Mouse (Mus musculus): ENCODE measurements at regions not wholly inside any gene's neighbourhood (a gene's known extent, or its start where the extent isn't known, plus 50 kb on each side); places are given as distances from the start of the nearest gene placed in this dataset.

- DNase-seq (ENCODE audit: low spot score) (no peak), ATAC-seq (ENCODE audit: low FRiP score, low TSS enrichment) (no peak)
- TF ChIP-seq EP300 (optimal IDR thresholded peaks at IDR 0.05), result no peak
- no peak for TF ChIP-seq CTCF (IDR thresholded peaks at IDR 0.05; ENCODE audit: low read depth)
- Histone ChIP-seq H3K27me3 (ENCODE audit: control insufficient read depth, insufficient read depth, low read length) (no peaks in the 10 kb centered on the region), H3K9ac (ENCODE audit: low read length) (no peak overlapping the region), H3K36me3 (ENCODE audit: control insufficient read depth, insufficient read depth, low read length) (no peaks in the 10 kb centered on the region), H3K4me1 (replicated peaks; ENCODE audit: control insufficient read depth, insufficient read depth) (no peaks in the 10 kb centered on the region), H3K27ac (replicated peaks) (no peak overlapping the region), H3K9me3 (ENCODE audit: control insufficient read depth, low read length) (no peaks in the 10 kb centered on the region), H3K4me2 (replicated peaks; ENCODE audit: low read depth) (no peak overlapping the region), H3K4me3 (ENCODE audit: low read depth, low read length) (no peak overlapping the region)
- 76% methylated on average over 1 of the region's 1 CpGs for WGBS
Measured at GRCm38 (mm10) chr10:66187038-66187437, 908.9 kb upstream of the Jmjd1c start.

- H3K4me3 ChIP-seq (ENCODE audit: low read depth, low read length), result no peak overlapping the region
- H3K4me1 ChIP-seq (replicated peaks; ENCODE audit: control insufficient read depth, insufficient read depth), result no peaks in the 10 kb centered on the region
- no peak for TF ChIP-seq CTCF (IDR thresholded peaks at IDR 0.05; ENCODE audit: low read depth)
- no peak for DNase-seq (ENCODE audit: low spot score)
- ATAC-seq (ENCODE audit: low FRiP score, low TSS enrichment), result no peak
- H3K4me2 ChIP-seq (replicated peaks; ENCODE audit: low read depth), result no peak overlapping the region
- WGBS, result 51% methylated on average over 4 of the region's 4 CpGs
- no peak overlapping the region for H3K27ac ChIP-seq (replicated peaks)
- H3K9ac ChIP-seq (ENCODE audit: low read length), result no peak overlapping the region
- H3K9me3 ChIP-seq (ENCODE audit: control insufficient read depth, low read length), result no peaks in the 10 kb centered on the region
- H3K36me3 ChIP-seq (ENCODE audit: control insufficient read depth, insufficient read depth, low read length), result no peaks in the 10 kb centered on the region
- no peaks in the 10 kb centered on the region for H3K27me3 ChIP-seq (ENCODE audit: control insufficient read depth, insufficient read depth, low read length)
Measured at GRCm38 (mm10) chr10:66201115-66201514, 894.8 kb upstream of the Jmjd1c start.

- TF ChIP-seq CTCF (IDR thresholded peaks at IDR 0.05; ENCODE audit: low read depth), result no peak
- TF ChIP-seq EP300 (optimal IDR thresholded peaks at IDR 0.05), result no peak
- ATAC-seq (ENCODE audit: low FRiP score, low TSS enrichment), result no peak
- Histone ChIP-seq H3K4me3 (ENCODE audit: low read depth, low read length) (no peak overlapping the region), H3K9me3 (ENCODE audit: control insufficient read depth, low read length) (no peaks in the 10 kb centered on the region), H3K4me1 (replicated peaks; ENCODE audit: control insufficient read depth, insufficient read depth) (no peaks in the 10 kb centered on the region), H3K27ac (replicated peaks) (no peak overlapping the region), H3K36me3 (ENCODE audit: control insufficient read depth, insufficient read depth, low read length) (no peaks in the 10 kb centered on the region), H3K27me3 (ENCODE audit: control insufficient read depth, insufficient read depth, low read length) (no peaks in the 10 kb centered on the region), H3K4me2 (replicated peaks; ENCODE audit: low read depth) (no peak overlapping the region), H3K9ac (ENCODE audit: low read length) (no peak overlapping the region)
- WGBS, result 49% methylated on average over 2 of the region's 2 CpGs
- no peak for DNase-seq (ENCODE audit: low spot score)
Measured at GRCm38 (mm10) chr10:66228123-66228522, 867.8 kb upstream of the Jmjd1c start.

DNA sequence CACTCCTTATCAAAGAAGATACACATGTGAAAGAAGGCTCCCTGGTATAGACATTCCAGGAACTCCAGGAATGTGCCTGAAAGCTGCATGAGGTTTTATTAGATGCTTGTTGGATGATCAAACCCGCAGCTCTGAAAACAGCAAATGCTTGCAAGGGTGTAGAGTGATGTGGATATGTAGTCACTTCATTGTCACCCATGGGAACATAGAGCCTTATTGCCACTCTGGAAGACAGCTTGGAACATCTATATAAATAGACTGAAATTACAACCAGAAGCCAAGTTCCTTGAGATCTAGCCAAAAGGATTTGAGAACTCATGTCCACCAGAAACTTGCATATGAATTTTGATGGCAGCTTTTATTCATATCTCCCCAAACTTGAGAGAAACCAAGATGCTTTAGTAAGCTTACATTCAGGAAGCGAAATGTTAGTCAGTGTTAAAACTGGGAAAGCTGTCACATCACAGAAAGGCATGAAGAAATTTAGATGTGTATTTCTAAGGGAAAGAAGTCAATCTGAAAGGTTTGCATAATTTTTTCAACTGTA is 861.5 kb upstream of the Jmjd1c start:
- H3K27me3 ChIP-seq (ENCODE audit: control insufficient read depth, insufficient read depth, low read length), result no peaks in the 10 kb centered on the region
- DNase-seq (ENCODE audit: low spot score) (no peak), ATAC-seq (ENCODE audit: low FRiP score, low TSS enrichment) (no peak)
- no peak overlapping the region for H3K4me3 ChIP-seq (ENCODE audit: low read depth, low read length)
- H3K4me1 ChIP-seq (replicated peaks; ENCODE audit: control insufficient read depth, insufficient read depth), result no peaks in the 10 kb centered on the region
- no peaks in the 10 kb centered on the region for H3K9me3 ChIP-seq (ENCODE audit: control insufficient read depth, low read length)
- TF ChIP-seq CTCF (IDR thresholded peaks at IDR 0.05; ENCODE audit: low read depth) (no peak), EP300 (optimal IDR thresholded peaks at IDR 0.05) (no peak)
- no peak overlapping the region for H3K27ac ChIP-seq (replicated peaks)
- no peaks in the 10 kb centered on the region for H3K36me3 ChIP-seq (ENCODE audit: control insufficient read depth, insufficient read depth, low read length)
- H3K4me2 ChIP-seq (replicated peaks; ENCODE audit: low read depth), result no peak overlapping the region
- no peak overlapping the region for H3K9ac ChIP-seq (ENCODE audit: low read length)
- WGBS, result 73% methylated on average over 2 of the region's 2 CpGs

- no peak overlapping the region for H3K9ac ChIP-seq (ENCODE audit: low read length)
- ATAC-seq (ENCODE audit: low FRiP score, low TSS enrichment) (no peak), DNase-seq (ENCODE audit: low spot score) (no peak)
- H3K9me3 ChIP-seq (ENCODE audit: control insufficient read depth, low read length), result no peaks in the 10 kb centered on the region
- no peaks in the 10 kb centered on the region for H3K4me1 ChIP-seq (replicated peaks; ENCODE audit: control insufficient read depth, insufficient read depth)
- H3K4me2 ChIP-seq (replicated peaks; ENCODE audit: low read depth), result no peak overlapping the region
- H3K27ac ChIP-seq (replicated peaks), result no peak overlapping the region
- no peaks in the 10 kb centered on the region for H3K36me3 ChIP-seq (ENCODE audit: control insufficient read depth, insufficient read depth, low read length)
- no peak for TF ChIP-seq CTCF (IDR thresholded peaks at IDR 0.05; ENCODE audit: low read depth)
- 63% methylated on average over 5 of the region's 5 CpGs for WGBS
- H3K4me3 ChIP-seq (ENCODE audit: low read depth, low read length), result no peak overlapping the region
- no peaks in the 10 kb centered on the region for H3K27me3 ChIP-seq (ENCODE audit: control insufficient read depth, insufficient read depth, low read length)
Measured at GRCm38 (mm10) chr10:66256377-66256776, 839.5 kb upstream of the Jmjd1c start.

GRCm38 (mm10) chr10:66270647-66271270 is 825.2 kb upstream of the Jmjd1c start:
- Histone ChIP-seq H3K4me2 (replicated peaks; ENCODE audit: low read depth) (no peak overlapping the region), H3K36me3 (ENCODE audit: control insufficient read depth, insufficient read depth, low read length) (no peaks in the 10 kb centered on the region), H3K9me3 (ENCODE audit: control insufficient read depth, low read length) (no peaks in the 10 kb centered on the region), H3K27me3 (ENCODE audit: control insufficient read depth, insufficient read depth, low read length) (no peaks in the 10 kb centered on the region), H3K4me1 (replicated peaks; ENCODE audit: control insufficient read depth, insufficient read depth) (no peaks in the 10 kb centered on the region), H3K9ac (ENCODE audit: low read length) (no peak overlapping the region), H3K4me3 (ENCODE audit: low read depth, low read length) (no peak overlapping the region), H3K27ac (replicated peaks) (no peak overlapping the region)
- DNase-seq (ENCODE audit: low spot score) (no peak), ATAC-seq (ENCODE audit: low FRiP score, low TSS enrichment) (no peak)
- TF ChIP-seq EP300 (optimal IDR thresholded peaks at IDR 0.05), result no peak
- TF ChIP-seq CTCF (IDR thresholded peaks at IDR 0.05; ENCODE audit: low read depth), result no peak
- 73% methylated on average over 4 of the region's 4 CpGs for WGBS
